Mouse (Mus musculus) erythroblast, adult 5-6 weeks (primary cell): ENCODE data around the gene Olfr873. TPM values are rescaled to one million over a fixed set of nuclear protein-coding genes. Genes with fewer than 3 reads are reported as not detected.
"Not testable (repeated sequence)": the region's sequence is repeated elsewhere in the genome, so short reads cannot be mapped to it uniquely, and the experiment has no call there.

Experiments used
- ATAC-seq: replicated peaks from 2 replicates; pipeline ENCODE4 v1.8.0; 2016; ENCODE audit warnings: moderate number of reproducible peaks, mild to moderate bottlenecking, moderate TSS enrichment, inconsistent platforms; ENCODE audit not compliant: poor library complexity, low FRiP score, severe bottlenecking
- total RNA-seq, 2 experiments: library from RNA; stranded (forward) in 1 of 2; stranded (reverse) in 1 of 2; fragments of 150-400 nt in 1 of 2; fragments of 200-764, 138-1000 nt in 1 of 2; gene quantifications; 2 replicates each; pipeline versions ENCODE4 v1.2.3 to v1.2.4; 2015 to 2017; ENCODE audit warnings: low replicate concordance in 2 of 2

The Olfr873 gene
- total RNA-seq (2015; ENCODE audit: low replicate concordance) = not detected in 2 replicates
- 0.14 TPM in 1 of 2 replicates, not detected in the other for total RNA-seq (2017; ENCODE audit: low replicate concordance)

- no peak for ATAC-seq
Measured at GRCm38 (mm10) chr9:20298232-20298631, at the start of gene Olfr873. Gene Olfr873 (plus strand): TSS chr9:20298532.

GRCm38 (mm10) chr9:20282051-20282450, 16.3 kb upstream of the Olfr873 start, which contains the start of gene Olfr39:
Gene Olfr39 (plus strand): TSS chr9:20282351.
- ATAC-seq = no peak

- not testable (repeated sequence) for ATAC-seq
Measured at GRCm38 (mm10) chr9:20295562-20295961, 2.8 kb upstream of the Olfr873 start.

GRCm38 (mm10) chr9:20335994-20336393, 37.7 kb downstream of the Olfr873 start, which contains the start of gene Olfr18:
Gene Olfr18 (minus strand): TSS chr9:20336094.
- ATAC-seq = no peak

GRCm38 (mm10) chr9:20348501-20348900, 50.2 kb downstream of the Olfr873 start:
- no peak for ATAC-seq

Other genes with a start within 250 kb of the Olfr873 start
- gene Olfr867, start 241.0 kb upstream of the Olfr873 start, total RNA-seq (2015; ENCODE audit: low replicate concordance) = not detected in 2 replicates
- not detected in 2 replicates for gene Olfr867, start 241.0 kb upstream of the Olfr873 start, total RNA-seq (2017; ENCODE audit: low replicate concordance)
- gene Olfr868, start 199.9 kb upstream of the Olfr873 start, total RNA-seq (2015; ENCODE audit: low replicate concordance) = not detected in 2 replicates
- not detected in 2 replicates for gene Olfr868, start 199.9 kb upstream of the Olfr873 start, total RNA-seq (2017; ENCODE audit: low replicate concordance)
- gene Olfr869, start 169.5 kb upstream of the Olfr873 start, total RNA-seq (2015; ENCODE audit: low replicate concordance) = not detected in 2 replicates
- gene Olfr869, start 169.5 kb upstream of the Olfr873 start, total RNA-seq (2017; ENCODE audit: low replicate concordance) = not detected in 2 replicates
- not detected in 2 replicates for gene Olfr870, start 124.5 kb upstream of the Olfr873 start, total RNA-seq (2015; ENCODE audit: low replicate concordance)
- 0.34 TPM in 1 of 2 replicates, not detected in the other for gene Olfr870, start 124.5 kb upstream of the Olfr873 start, total RNA-seq (2017; ENCODE audit: low replicate concordance)
- not detected in 2 replicates for gene Olfr871, start 86.3 kb upstream of the Olfr873 start, total RNA-seq (2015; ENCODE audit: low replicate concordance)
- not detected in 2 replicates for gene Olfr871, start 86.3 kb upstream of the Olfr873 start, total RNA-seq (2017; ENCODE audit: low replicate concordance)
- not detected in 2 replicates for gene Olfr872, start 61.4 kb upstream of the Olfr873 start, total RNA-seq (2015; ENCODE audit: low replicate concordance)
- gene Olfr872, start 61.4 kb upstream of the Olfr873 start, total RNA-seq (2017; ENCODE audit: low replicate concordance) = not detected in 2 replicates
- gene Olfr39, start 16.2 kb upstream of the Olfr873 start, total RNA-seq (2015; ENCODE audit: low replicate concordance) = not detected in 2 replicates
- gene Olfr39, start 16.2 kb upstream of the Olfr873 start, total RNA-seq (2017; ENCODE audit: low replicate concordance) = not detected in 2 replicates
- gene Olfr18, start 37.6 kb downstream of the Olfr873 start, total RNA-seq (2015; ENCODE audit: low replicate concordance) = not detected in 2 replicates
- not detected in 2 replicates for gene Olfr18, start 37.6 kb downstream of the Olfr873 start, total RNA-seq (2017; ENCODE audit: low replicate concordance)
- 0.77 and 2.5 TPM in 2 replicates for gene Zfp560, start 86.6 kb downstream of the Olfr873 start, total RNA-seq (2015; ENCODE audit: low replicate concordance)
- 0.34 and 1.3 TPM in 2 replicates for gene Zfp560, start 86.6 kb downstream of the Olfr873 start, total RNA-seq (2017; ENCODE audit: low replicate concordance)
- gene Zfp26, start 161.6 kb downstream of the Olfr873 start, total RNA-seq (2015; ENCODE audit: low replicate concordance) = 5.0 TPM in 2 replicates
- gene Zfp26, start 161.6 kb downstream of the Olfr873 start, total RNA-seq (2017; ENCODE audit: low replicate concordance) = 3.1 and 17.9 TPM in 2 replicates
- gene Zfp426, start 194.2 kb downstream of the Olfr873 start, total RNA-seq (2015; ENCODE audit: low replicate concordance) = 8.6 and 12.5 TPM in 2 replicates
- gene Zfp426, start 194.2 kb downstream of the Olfr873 start, total RNA-seq (2017; ENCODE audit: low replicate concordance) = 15.6 and 17.6 TPM in 2 replicates
- 10.2 and 10.4 TPM in 2 replicates for gene Zfp266, start 222.9 kb downstream of the Olfr873 start, total RNA-seq (2015; ENCODE audit: low replicate concordance)
- gene Zfp266, start 222.9 kb downstream of the Olfr873 start, total RNA-seq (2017; ENCODE audit: low replicate concordance) = 6.8 and 8.9 TPM in 2 replicates